23 mouse cellular contexts compared by ENCODE assay signal in genomic region chr8:46754355-46754754, GRCm38 (mm10). TPM values are rescaled to one million over a fixed set of nuclear protein-coding genes. Genes with fewer than 3 reads are reported as not detected.
A peak's percentile ranks its signal among the peaks of the same experiment; 100 is the strongest.
DNase-seq lines count a peak whose midpoint lies in the region; TF ChIP-seq lines count a peak whose summit lies in the region.
"Had no signal": no experiment of that assay in that cellular context is flagged by ENCODE, and none has a peak within 500 bp of the region (broad histone marks: within the 10 kb centered on the region; RNA-seq: fewer than 3 reads in every experiment).

No protein-coding gene starts in this region.

- no peak overlapping the region for H3K9ac ChIP-seq in heart, adult 2 months (ENCODE audit: low read depth, low read length)
- H3K9ac ChIP-seq: embryonic facial prominence, embryonic 12.5 days; embryonic facial prominence, embryonic 15.5 days; forebrain, postnatal 0 days; heart, embryonic 13.5 days; hindbrain, embryonic 13.5 days; intestine, embryonic 15.5 days had no signal

- peak; percentile 58 for DNase-seq in gastrocnemius, adult 2 months
- DNase-seq in gastrocnemius, postnatal 36 days, result no peak
- no peak for DNase-seq in heart, adult 2 months
- DNase-seq in heart, postnatal 14 days, result no peak
- peak; percentile 44 for DNase-seq in skeletal muscle tissue, adult 2 months (ENCODE audit: low read depth, low spot score)
- no peak for DNase-seq in right cerebral cortex, postnatal 4 days
- DNase-seq: adrenal gland, postnatal 10 days; adrenal gland, postnatal 36 days; cerebellum, adult 18-20 months; cerebellum, adult 9-10 months; cerebellum, postnatal 14 days; forebrain, postnatal 0 days; gastrocnemius, postnatal 10 days; heart, postnatal 36 days; kidney, adult 11 months; kidney, adult 8-10 months had no signal

- H3K79me2 ChIP-seq in heart, adult 2 months (replicated peaks; ENCODE audit: control insufficient read depth, insufficient read depth, low read length), result peaks cover 22% of the 10 kb centered on the region

- no peak overlapping the region for H3K4me3 ChIP-seq in gastrocnemius, adult 2 months
- no peak overlapping the region for H3K4me3 ChIP-seq in heart, adult 2 months
- H3K4me3 ChIP-seq: embryonic facial prominence, embryonic 12.5 days; embryonic facial prominence, embryonic 15.5 days; heart, embryonic 13.5 days; hindbrain, embryonic 10.5 days; hindbrain, embryonic 13.5 days; intestine, embryonic 15.5 days had no signal

- H3K36me3 ChIP-seq in heart, adult 2 months (ENCODE audit: control insufficient read depth, insufficient read depth, low read length), result peaks cover 27% of the 10 kb centered on the region
- H3K36me3 ChIP-seq: embryonic facial prominence, embryonic 12.5 days; embryonic facial prominence, embryonic 15.5 days; hindbrain, embryonic 13.5 days; intestine, embryonic 15.5 days had no signal

- intact Hi-C loops in gastrocnemius, adult 2 months (cut with DNase I), result no loop called here
- intact Hi-C loops in gastrocnemius, postnatal 36 days (cut with DNase I), result no loop called here
- intact Hi-C loops in heart, adult 2 months (cut with DNase I), result no loop called here
- intact Hi-C loops in heart, postnatal 14 days (cut with DNase I), result no loop called here

- peaks cover 24% of the 10 kb centered on the region for H3K4me1 ChIP-seq in heart, adult 2 months (ENCODE audit: control insufficient read depth, insufficient read depth, low read length)

- no peak for TF ChIP-seq CTCF in gastrocnemius, adult 2 months (IDR thresholded peaks at IDR 0.05)
- TF ChIP-seq CTCF in heart, adult 2 months (IDR thresholded peaks at IDR 0.05), result no peak

- H3K27ac ChIP-seq in gastrocnemius, adult 2 months, result peak overlapping the region; percentile 81
- H3K27ac ChIP-seq in heart, adult 2 months, result peak overlapping the region; percentile 43; the same call in 1 of the 2 replicates
- H3K27ac ChIP-seq: embryonic facial prominence, embryonic 12.5 days; embryonic facial prominence, embryonic 15.5 days; heart, embryonic 13.5 days; hindbrain, embryonic 10.5 days; hindbrain, embryonic 13.5 days; intestine, embryonic 15.5 days had no signal

- 57% methylated on average over 5 of the region's 5 CpGs for WGBS in heart, adult 2 months

- no peak for TF ChIP-seq POLR2A in heart, adult 2 months (IDR thresholded peaks at IDR 0.05; ENCODE audit: insufficient read depth, low read depth, low read length)

- TF ChIP-seq EP300 in heart, adult 2 months (IDR thresholded peaks at IDR 0.05; ENCODE audit: insufficient read depth, low read depth, low read length), result no peak

- no peaks in the 10 kb centered on the region for H3K27me3 ChIP-seq in heart, adult 2 months (ENCODE audit: control insufficient read depth, insufficient read depth, low read length)
- H3K27me3 ChIP-seq: embryonic facial prominence, embryonic 12.5 days; embryonic facial prominence, embryonic 15.5 days; heart, embryonic 13.5 days; hindbrain, embryonic 13.5 days; intestine, embryonic 15.5 days; Patski had no signal

RNA-seq across cellular contexts. Expression of gene Irf2, which starts 14.8 kb away (rescaled TPM):
- 10 to 100 TPM; 40.0 to 41.8 TPM for total RNA-seq in gastrocnemius, adult 2 months (2021)
- 10 to 100 TPM; 27.3 to 36.0 TPM for total RNA-seq in gastrocnemius, postnatal 36 days (2021)
- 10 to 100 TPM; 31.8 to 35.9 TPM for total RNA-seq in heart, adult 2 months (2021)
- polyA plus RNA-seq in heart, adult 2 months (2012; rRNA removed), result 10.3 TPM in 2 replicates
- 10 to 100 TPM; 43.6 to 44.5 TPM for total RNA-seq in heart, postnatal 14 days (2021)

Comparison
In these comparisons a context has a peak if more than half of its experiments do, and no peak if none do; other contexts are left out.
1. DNase-seq: peak in gastrocnemius, adult 2 months (single experiment) and skeletal muscle tissue, adult 2 months (single experiment); none in gastrocnemius, postnatal 36 days (0 of 2), heart, adult 2 months (0 of 2), heart, postnatal 14 days (0 of 2) and right cerebral cortex, postnatal 4 days (single experiment).